Mouse (Mus musculus) forebrain, embryonic 11.5 days (tissue): ENCODE measurements at regions not wholly inside any gene's neighbourhood (a gene's known extent, or its start where the extent isn't known, plus 50 kb on each side); places are given as distances from the start of the nearest gene placed in this dataset.

ENCODE experiments used
- ATAC-seq: fragments of 200-750 bp; cut with Nextera tagmentation; replicated peaks from 2 replicates; pipeline ENCODE4 v1.8.0; 2017; ENCODE audit warnings: moderate TSS enrichment; ENCODE audit not compliant: low FRiP score
- DNase-seq: peaks from one replicate; pipeline ENCODE4 v3.0.0-alpha.2; 2017; ENCODE audit warnings: low spot score
- H3K27ac ChIP-seq: fragments of 300-500 bp; sonication (generic); 2 replicates; pipeline ENCODE4 v1.5.1; 2014; ENCODE audit warnings: low read depth, low read length
- H3K27me3 ChIP-seq: fragments of 300-500 bp; sonication (generic); 2 replicates; pipeline ENCODE4 v1.6.1; 2014; ENCODE audit warnings: mild to moderate bottlenecking, low read length, mixed read lengths; ENCODE audit not compliant: control insufficient read depth, insufficient read depth
- H3K36me3 ChIP-seq: fragments of 300-500 bp; sonication (generic); 2 replicates; pipeline ENCODE4 v1.6.1; 2014; ENCODE audit warnings: mild to moderate bottlenecking, low read length, moderate library complexity, mixed read lengths; ENCODE audit not compliant: control insufficient read depth, insufficient read depth
- H3K4me1 ChIP-seq: fragments of 300-500 bp; sonication (generic); replicated peaks from 2 replicates; pipeline ENCODE4 v1.6.1; 2014; ENCODE audit warnings: low read length, mixed read lengths; ENCODE audit not compliant: control insufficient read depth, insufficient read depth
- H3K4me2 ChIP-seq: fragments of 300-500 bp; sonication (generic); 2 replicates; pipeline ENCODE4 v1.6.1; 2014; ENCODE audit warnings: low read depth, mild to moderate bottlenecking, low read length, moderate library complexity, mixed read lengths; ENCODE audit not compliant: severe bottlenecking
- H3K4me3 ChIP-seq: fragments of 300-500 bp; sonication (generic); 2 replicates; pipeline ENCODE4 v1.5.1; 2014; ENCODE audit warnings: low read depth, low read length
- H3K9ac ChIP-seq: fragments of 300-500 bp; sonication (generic); 2 replicates; pipeline ENCODE4 v1.6.1; 2014; ENCODE audit warnings: low read length
- H3K9me3 ChIP-seq: fragments of 300-500 bp; sonication (generic); 2 replicates; pipeline ENCODE4 v1.6.1; 2016; ENCODE audit warnings: low read length, mixed read lengths; ENCODE audit not compliant: control insufficient read depth
- WGBS: fragments of 180-500 bp; shearing (Covaris S2); extraction: QIAGEN DNeasy Blood & Tissue Kit; methylation state at CpG from one replicate; pipeline ENCODE4 v1.1.7; 2014; 5-methylcytosine and 5-hydroxymethylcytosine counted together

GRCm38 (mm10) chr11:48398032-48398431, 402.1 kb upstream of the Rack1 start:
- H3K4me1 ChIP-seq = no peaks in the 10 kb centered on the region
- H3K4me2 ChIP-seq = no peak overlapping the region
- ATAC-seq (no peak), DNase-seq (no peak)
- H3K9me3 ChIP-seq = no peaks in the 10 kb centered on the region
- 84% methylated on average over 2 of the region's 2 CpGs for WGBS
- H3K36me3 ChIP-seq = no peaks in the 10 kb centered on the region
- no peak overlapping the region for H3K27ac ChIP-seq
- no peak overlapping the region for H3K9ac ChIP-seq
- no peak overlapping the region for H3K4me3 ChIP-seq
- no peaks in the 10 kb centered on the region for H3K27me3 ChIP-seq

- ATAC-seq = no peak
- Histone ChIP-seq H3K4me1 (no peaks in the 10 kb centered on the region; the same call in 1 of the 2 replicates), H3K9ac (no peak overlapping the region), H3K27me3 (no peaks in the 10 kb centered on the region), H3K9me3 (no peaks in the 10 kb centered on the region), H3K4me3 (no peak overlapping the region), H3K4me2 (no peak overlapping the region), H3K27ac (no peak overlapping the region), H3K36me3 (no peaks in the 10 kb centered on the region)
- WGBS = 75% methylated on average over 4 of the region's 4 CpGs
- no peak for DNase-seq
Measured at GRCm38 (mm10) chr11:48381489-48381888, 392.7 kb upstream of the Sgcd start.

- ATAC-seq = no peak
- 80% methylated on average over 4 of the region's 4 CpGs for WGBS
Measured at GRCm38 (mm10) chr11:48378044-48378443, 389.3 kb upstream of the Sgcd start.

GRCm38 (mm10) chr11:48377269-48377668, 388.5 kb upstream of the Sgcd start:
- H3K4me1 ChIP-seq = no peaks in the 10 kb centered on the region; the same call in 1 of the 2 replicates
- H3K27ac ChIP-seq = no peak overlapping the region
- no peak for DNase-seq
- H3K9me3 ChIP-seq = no peaks in the 10 kb centered on the region
- no peak for ATAC-seq
- H3K36me3 ChIP-seq = no peaks in the 10 kb centered on the region
- no peak overlapping the region for H3K9ac ChIP-seq
- no peak overlapping the region for H3K4me3 ChIP-seq
- H3K27me3 ChIP-seq = no peaks in the 10 kb centered on the region
- no peak overlapping the region for H3K4me2 ChIP-seq

More at GRCm38 (mm10) chr11:48378044-48378443, 389.3 kb upstream of the Sgcd start:
- Histone ChIP-seq H3K4me3 (no peak overlapping the region), H3K4me1 (no peaks in the 10 kb centered on the region; the same call in 1 of the 2 replicates), H3K9me3 (no peaks in the 10 kb centered on the region), H3K4me2 (no peak overlapping the region), H3K27ac (no peak overlapping the region), H3K27me3 (no peaks in the 10 kb centered on the region), H3K36me3 (no peaks in the 10 kb centered on the region), H3K9ac (no peak overlapping the region)
- DNase-seq = no peak

GRCm38 (mm10) chr11:48351349-48352023, 362.7 kb upstream of the Sgcd start:
- no peaks in the 10 kb centered on the region for H3K36me3 ChIP-seq
- no peak for DNase-seq
- no peaks in the 10 kb centered on the region for H3K4me1 ChIP-seq
- no peak overlapping the region for H3K9ac ChIP-seq
- H3K4me3 ChIP-seq = no peak overlapping the region
- no peaks in the 10 kb centered on the region for H3K9me3 ChIP-seq
- H3K27me3 ChIP-seq = no peaks in the 10 kb centered on the region
- no peak overlapping the region for H3K4me2 ChIP-seq
- ATAC-seq = no peak
- 65% methylated on average over 4 of the region's 4 CpGs for WGBS
- H3K27ac ChIP-seq = no peak overlapping the region

GRCm38 (mm10) chr11:48314500-48314899, 325.7 kb upstream of the Sgcd start:
- H3K4me3 ChIP-seq = no peak overlapping the region
- no peaks in the 10 kb centered on the region for H3K36me3 ChIP-seq
- no peak overlapping the region for H3K4me2 ChIP-seq
- H3K9me3 ChIP-seq = no peaks in the 10 kb centered on the region
- no peaks in the 10 kb centered on the region for H3K27me3 ChIP-seq
- DNase-seq = no peak
- H3K4me1 ChIP-seq = no peaks in the 10 kb centered on the region
- no peak overlapping the region for H3K9ac ChIP-seq
- H3K27ac ChIP-seq = no peak overlapping the region
- ATAC-seq = no peak
- WGBS = 64% methylated on average over 1 of the region's 1 CpGs

- no peak for DNase-seq
- no peak overlapping the region for H3K4me3 ChIP-seq
- H3K9me3 ChIP-seq = no peaks in the 10 kb centered on the region
- H3K27me3 ChIP-seq = no peaks in the 10 kb centered on the region
- 81% methylated on average over 3 of the region's 3 CpGs for WGBS
- H3K36me3 ChIP-seq = no peaks in the 10 kb centered on the region
- H3K9ac ChIP-seq = no peak overlapping the region
- no peak for ATAC-seq
- H3K27ac ChIP-seq = no peak overlapping the region
- no peaks in the 10 kb centered on the region for H3K4me1 ChIP-seq
- no peak overlapping the region for H3K4me2 ChIP-seq
Measured at GRCm38 (mm10) chr11:48295370-48295769, 306.6 kb upstream of the Sgcd start.

- H3K9ac ChIP-seq = no peak overlapping the region
- no peaks in the 10 kb centered on the region for H3K4me1 ChIP-seq
- no peaks in the 10 kb centered on the region for H3K27me3 ChIP-seq
- no peak for DNase-seq
- no peak overlapping the region for H3K4me3 ChIP-seq
- H3K27ac ChIP-seq = no peak overlapping the region
- no peak for ATAC-seq
- H3K36me3 ChIP-seq = no peaks in the 10 kb centered on the region
- no peak overlapping the region for H3K4me2 ChIP-seq
- H3K9me3 ChIP-seq = no peaks in the 10 kb centered on the region
- 86% methylated on average over 3 of the region's 3 CpGs for WGBS
Measured at GRCm38 (mm10) chr11:48262492-48262891, 273.7 kb upstream of the Sgcd start.

- 57% methylated on average over 1 of the region's 1 CpGs for WGBS
- ATAC-seq (no peak), DNase-seq (no peak)
- Histone ChIP-seq H3K27me3 (no peaks in the 10 kb centered on the region), H3K4me2 (no peak overlapping the region), H3K36me3 (no peaks in the 10 kb centered on the region), H3K4me3 (no peak overlapping the region), H3K9me3 (no peaks in the 10 kb centered on the region), H3K27ac (no peak overlapping the region), H3K9ac (no peak overlapping the region), H3K4me1 (no peaks in the 10 kb centered on the region)
Measured at GRCm38 (mm10) chr11:48261089-48261488, 272.3 kb upstream of the Sgcd start.
